16 mouse cellular contexts compared by ENCODE assay signal in genomic region chr14:57555471-57556070, GRCm38 (mm10). TPM values are rescaled to one million over a fixed set of nuclear protein-coding genes. Genes with fewer than 3 reads are reported as not detected.
"Had no signal": no experiment of that assay in that cellular context is flagged by ENCODE, and none has a peak within 500 bp of the region (broad histone marks: within the 10 kb centered on the region; RNA-seq: fewer than 3 reads in every experiment).

No protein-coding gene starts in this region.

- DNase-seq: kidney, postnatal 25 days; liver; liver, embryonic 13.5 days; liver, postnatal 0 days; lung, postnatal 14 days; right cerebral cortex, postnatal 25 days; thymus, adult 2 months; thymus, postnatal 25 days had no signal

- H3K27ac ChIP-seq: kidney, embryonic 15.5 days; limb, embryonic 12.5 days; liver, embryonic 13.5 days; lung, embryonic 15.5 days; macrophage; midbrain, embryonic 12.5 days; stomach, postnatal 0 days had no signal

- H3K4me2 ChIP-seq: kidney, embryonic 15.5 days; limb, embryonic 12.5 days; liver, embryonic 13.5 days; lung, embryonic 15.5 days; midbrain, embryonic 12.5 days had no signal

- H3K4me1 ChIP-seq: kidney, embryonic 15.5 days; limb, embryonic 12.5 days; liver, embryonic 13.5 days; lung, embryonic 15.5 days; megakaryocyte, embryonic 14.5 days; midbrain, embryonic 12.5 days had no signal

- H3K9me3 ChIP-seq: kidney, embryonic 15.5 days; limb, embryonic 12.5 days; liver, embryonic 13.5 days; lung, embryonic 15.5 days; megakaryocyte, embryonic 14.5 days; midbrain, embryonic 12.5 days had no signal

- H3K9ac ChIP-seq: kidney, embryonic 15.5 days; limb, embryonic 12.5 days; liver, embryonic 13.5 days; liver, postnatal 0 days; lung, embryonic 15.5 days; midbrain, embryonic 12.5 days had no signal

- H3K27me3 ChIP-seq: kidney, embryonic 15.5 days; limb, embryonic 12.5 days; liver, embryonic 13.5 days; lung, embryonic 15.5 days; megakaryocyte, embryonic 14.5 days; midbrain, embryonic 12.5 days had no signal

- H3K36me3 ChIP-seq: liver, embryonic 13.5 days had no signal

- H3K4me3 ChIP-seq: kidney, embryonic 15.5 days; limb, embryonic 12.5 days; liver, embryonic 13.5 days; lung, embryonic 15.5 days; megakaryocyte, embryonic 14.5 days; midbrain, embryonic 12.5 days had no signal

- ATAC-seq: liver, postnatal 0 days; midbrain, embryonic 16.5 days had no signal

RNA-seq across cellular contexts. Expression of gene Il17d, which starts 31.0 kb away (rescaled TPM):
- polyA plus RNA-seq: macrophage had no signal
